Mouse (Mus musculus) heart, embryonic 12.5 days (tissue): Measurements from ENCODE around the gene Brox. TPM values are rescaled to one million over a fixed set of nuclear protein-coding genes. Genes with fewer than 3 reads are reported as not detected.
"Not testable (repeated sequence)": the region's sequence is repeated elsewhere in the genome, so short reads cannot be mapped to it uniquely, and the experiment has no call there.

Experiments used
- ATAC-seq: fragments of 200-750 bp; cut with Nextera tagmentation; 2 replicates; pipeline ENCODE4 v1.8.0; 2017; ENCODE audit warnings: moderate TSS enrichment, moderate library complexity; ENCODE audit not compliant: insufficient number of reproducible peaks, low FRiP score
- H3K27ac ChIP-seq: fragments of 300-500 bp; sonication (generic); 2 replicates; pipeline ENCODE4 v1.5.1; 2016; ENCODE audit warnings: mild to moderate bottlenecking, moderate library complexity; ENCODE audit not compliant: poor library complexity, severe bottlenecking
- H3K27me3 ChIP-seq: fragments of 300-500 bp; sonication (generic); replicated peaks from 2 replicates; pipeline ENCODE4 v1.6.1; 2016; ENCODE audit warnings: mild to moderate bottlenecking, moderate library complexity
- H3K36me3 ChIP-seq: fragments of 300-500 bp; sonication (generic); 2 replicates; pipeline ENCODE4 v1.6.1; 2016; ENCODE audit warnings: mild to moderate bottlenecking, moderate library complexity
- H3K4me1 ChIP-seq: fragments of 300-500 bp; sonication (generic); replicated peaks from 2 replicates; pipeline ENCODE4 v1.6.1; 2016; ENCODE audit warnings: mild to moderate bottlenecking
- H3K4me2 ChIP-seq: fragments of 300-500 bp; sonication (generic); 2 replicates; pipeline ENCODE4 v1.6.1; 2016; ENCODE audit warnings: mild to moderate bottlenecking, moderate library complexity
- H3K4me3 ChIP-seq: fragments of 300-500 bp; sonication (generic); 2 replicates; pipeline ENCODE4 v1.5.1; 2016; ENCODE audit warnings: mild to moderate bottlenecking
- H3K9ac ChIP-seq: fragments of 300-500 bp; sonication (generic); 2 replicates; pipeline ENCODE4 v1.6.1; 2016; ENCODE audit warnings: mild to moderate bottlenecking, moderate library complexity
- H3K9me3 ChIP-seq: fragments of 300-500 bp; sonication (generic); replicated peaks from 2 replicates; pipeline ENCODE4 v1.6.1; 2016; ENCODE audit warnings: mild to moderate bottlenecking, moderate library complexity
- WGBS: fragments of 180-500 bp; shearing (Covaris S2); methylation state at CpG from one replicate; pipeline ENCODE4 v1.1.7; 2016; 5-methylcytosine and 5-hydroxymethylcytosine counted together
- polyA plus RNA-seq: library from polyadenylated mRNA; unstranded; fragments of >200 nt; fragmentation: Nextera tagmentation; extraction: Ambion mirVana; gene quantifications from 2 replicates; pipeline ENCODE4 v1.2.1, GENCODE M21; 2016

Brox gene
- polyA plus RNA-seq, result 45.6 and 47.6 TPM in 2 replicates

DNA sequence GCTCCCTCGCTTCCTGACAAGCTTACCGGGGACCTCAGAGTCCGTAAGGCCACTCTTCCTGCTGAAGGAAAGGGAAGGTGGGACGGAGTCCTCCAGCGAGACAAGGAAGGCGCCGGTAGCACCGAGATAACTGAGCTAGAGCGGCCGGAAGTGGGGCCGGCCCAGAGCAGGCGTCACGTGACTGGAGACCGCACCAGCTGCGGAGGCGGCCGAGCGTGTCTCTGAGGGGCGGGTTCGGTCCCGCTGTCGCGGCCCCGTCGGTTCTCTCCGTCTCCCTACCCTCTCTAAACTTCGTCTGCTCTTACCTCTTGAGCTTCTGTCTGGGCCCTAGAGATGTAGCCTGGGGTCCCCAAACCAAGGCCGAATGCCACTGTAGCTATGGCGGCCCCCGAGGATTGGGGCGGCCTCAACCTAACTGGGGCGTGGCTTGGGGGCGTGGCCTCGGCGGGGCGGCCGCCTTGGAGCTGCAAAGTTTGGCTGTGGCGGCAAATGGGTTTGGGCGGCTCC is at the start of gene Brox:
Brox (minus strand) TSS at position 393 of the 507 bp plus-strand sequence.
- Histone ChIP-seq H3K36me3 (peaks cover 20% of the 10 kb centered on the region), H3K27ac (peak within 1 kb of the TSS; percentile 65), H3K9ac (peak within 1 kb of the TSS; percentile 75), H3K27me3 (no peaks in the 10 kb centered on the region), H3K9me3 (no peaks in the 10 kb centered on the region), H3K4me1 (0 out of 2 replicates have a peak, but pooled peaks cover 4% of the 10 kb centered on the region), H3K4me2 (peak within 1 kb of the TSS; percentile 71), H3K4me3 (peak within 1 kb of the TSS; percentile 59)
- ATAC-seq, result peak; percentile 92
- WGBS, result 0% methylated on average over 39 of the region's 39 CpGs

DNA sequence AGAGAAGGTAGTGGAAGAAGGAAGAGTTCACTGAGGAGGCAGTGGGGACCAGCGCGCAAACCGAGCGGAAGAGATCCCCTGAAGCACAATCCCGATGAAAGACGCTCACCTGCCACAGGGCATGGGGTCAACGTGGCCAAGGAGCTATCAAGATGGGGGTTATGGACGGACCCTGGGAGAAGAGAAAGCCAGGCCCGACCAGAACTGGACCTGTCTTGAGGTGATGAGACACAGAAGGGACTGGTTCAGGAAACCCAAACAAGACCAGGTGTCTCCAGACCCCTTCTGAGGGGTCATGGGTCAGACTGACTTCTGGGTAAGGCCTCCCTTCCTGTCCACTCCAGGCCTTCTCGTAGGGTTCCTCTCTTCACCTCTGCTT is 48.7 kb upstream of the Brox start:
- Histone ChIP-seq H3K9me3 (no peaks in the 10 kb centered on the region), H3K36me3 (peaks cover 50% of the 10 kb centered on the region), H3K27me3 (no peaks in the 10 kb centered on the region), H3K4me2 (peak overlapping the region; percentile 96), H3K27ac (peak overlapping the region; percentile 69), H3K4me3 (peak overlapping the region; percentile 83), H3K9ac (peak overlapping the region; percentile 87), H3K4me1 (peaks cover 14% of the 10 kb centered on the region)
- WGBS, result 5% methylated on average over 10 of the region's 10 CpGs
- ATAC-seq, result peak; percentile 12; the same call in 1 of the 2 replicates

DNA sequence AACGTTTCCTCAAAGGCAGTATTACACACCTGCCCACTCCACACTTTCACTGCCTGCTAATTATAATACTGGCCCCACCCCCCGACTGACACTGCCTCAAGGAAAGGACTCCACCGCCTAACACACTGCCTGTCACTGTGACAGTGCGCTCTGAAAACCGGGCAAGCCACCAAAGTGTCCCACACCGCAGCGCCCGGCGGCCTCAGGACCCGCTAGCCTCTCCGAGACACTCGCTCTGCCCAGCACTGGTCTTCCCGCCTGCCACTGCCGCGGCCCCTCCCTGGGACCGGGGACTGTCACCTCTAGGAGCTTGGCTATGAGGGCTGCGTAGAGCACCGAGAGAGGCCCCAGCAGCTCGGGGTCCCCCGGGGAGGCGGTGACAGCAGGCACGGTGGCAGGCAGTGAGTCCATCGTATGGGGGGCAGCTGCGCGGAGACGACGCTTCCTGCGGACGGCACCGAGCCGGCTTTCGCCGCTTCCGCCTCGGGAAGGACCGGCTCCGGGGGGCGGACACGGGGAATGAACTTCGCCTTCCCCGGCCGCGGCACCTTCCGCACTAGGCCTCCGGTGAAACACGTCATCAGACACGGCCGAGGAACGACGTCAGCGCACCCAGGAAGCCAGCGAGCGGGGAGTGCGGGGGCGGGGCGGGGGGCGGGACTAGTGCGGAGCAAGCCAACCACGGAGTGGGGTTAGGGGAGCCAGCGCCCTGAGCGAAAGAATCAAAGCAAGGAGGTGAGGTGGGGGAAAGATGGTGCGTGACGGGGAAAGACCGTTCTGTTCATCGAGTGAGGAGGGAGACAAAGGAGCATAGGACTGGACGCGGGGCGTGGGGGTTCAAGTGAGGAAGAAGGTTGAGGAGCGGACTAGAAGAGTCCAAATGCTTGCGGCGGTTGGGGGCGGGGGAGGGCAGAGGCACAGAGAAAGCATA is 48.1 kb upstream of the Brox start:
- Histone ChIP-seq H3K4me2 (peak overlapping the region; percentile 96), H3K27me3 (no peaks in the 10 kb centered on the region), H3K4me3 (peak overlapping the region; percentile 83), H3K4me1 (peaks cover 14% of the 10 kb centered on the region), H3K9me3 (no peaks in the 10 kb centered on the region), H3K9ac (peak overlapping the region; percentile 87), H3K27ac (peak overlapping the region; percentile 69), H3K36me3 (peaks cover 49% of the 10 kb centered on the region)
- peak; percentile 97 for ATAC-seq
- WGBS, result under 1% methylated on average over 72 of the region's 72 CpGs

DNA sequence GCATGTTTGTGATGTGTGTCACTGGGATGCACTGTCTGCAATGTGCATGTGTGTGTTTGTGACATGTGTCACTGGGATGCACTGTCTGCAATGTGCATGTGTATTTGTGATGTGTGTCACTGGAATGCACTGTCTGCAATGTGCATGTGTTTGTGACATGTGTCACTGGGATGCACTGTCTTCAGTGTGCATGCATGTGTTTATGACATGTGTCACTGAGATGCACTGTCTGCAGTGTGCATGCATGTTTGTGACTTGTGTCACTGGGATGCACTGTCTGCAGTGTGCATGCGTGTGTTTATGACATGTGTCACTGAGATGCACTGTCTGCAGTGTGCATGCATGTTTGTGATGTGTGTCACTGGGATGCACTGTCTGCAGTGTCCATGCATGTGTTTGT is 45.8 kb upstream of the Brox start:
- H3K27me3 ChIP-seq, H3K27ac ChIP-seq, H3K4me2 ChIP-seq, ATAC-seq, H3K9me3 ChIP-seq, H3K4me3 ChIP-seq, H3K9ac ChIP-seq: not testable (repeated sequence)
- peaks cover 43% of the 10 kb centered on the region for H3K36me3 ChIP-seq
- H3K4me1 ChIP-seq, result peaks cover 14% of the 10 kb centered on the region
- WGBS, result 93% methylated on average over 1 of the region's 1 CpGs

DNA sequence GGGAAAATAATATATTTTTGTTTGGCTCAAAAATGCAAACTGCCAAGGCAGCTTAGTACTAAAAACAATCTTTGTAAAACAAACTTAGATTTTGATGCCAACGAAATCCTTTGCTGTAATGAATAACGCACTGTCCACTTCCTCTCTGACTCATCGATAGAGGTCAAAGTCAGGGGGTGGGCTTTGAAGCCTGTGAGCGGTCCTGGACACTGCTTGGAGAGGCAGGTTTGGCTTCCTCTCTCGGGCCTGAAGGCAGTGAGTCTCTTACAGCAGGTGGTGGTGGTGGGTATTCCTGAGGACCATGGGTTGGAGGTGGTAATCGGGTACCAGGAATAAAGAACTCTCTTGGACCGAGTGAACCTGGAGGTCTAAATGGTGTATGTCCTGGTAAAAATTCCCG is 30.1 kb upstream of the Brox start:
- 89% methylated on average over 8 of the region's 8 CpGs for WGBS
- Histone ChIP-seq H3K9me3 (peaks cover 3% of the 10 kb centered on the region), H3K9ac (no peak overlapping the region), H3K27ac (no peak overlapping the region), H3K27me3 (no peaks in the 10 kb centered on the region), H3K4me3 (no peak overlapping the region), H3K4me1 (no peaks in the 10 kb centered on the region), H3K4me2 (no peak overlapping the region), H3K36me3 (peaks cover 82% of the 10 kb centered on the region)
- ATAC-seq, result no peak

DNA sequence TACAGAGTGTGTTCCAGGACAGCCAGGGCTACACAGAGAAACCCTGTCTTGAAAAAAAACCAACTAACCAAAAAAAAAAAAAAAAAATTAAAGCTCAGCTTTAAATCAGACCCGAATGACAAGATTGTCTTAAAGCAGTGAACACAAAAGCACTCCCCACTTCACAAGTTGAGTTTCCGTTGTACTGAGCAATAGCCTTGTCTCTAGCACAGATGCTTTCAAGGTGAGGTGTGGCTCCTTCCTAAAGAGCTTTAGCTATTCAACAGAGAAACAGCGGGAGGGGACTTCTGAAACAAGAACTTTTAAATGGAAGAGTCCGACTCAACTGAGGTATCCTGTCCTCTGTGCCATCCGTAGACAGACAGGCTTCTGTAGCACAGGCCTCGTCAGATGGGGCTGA is 27.4 kb upstream of the Brox start:
- 93% methylated on average over 6 of the region's 6 CpGs for WGBS
- no peak overlapping the region for H3K4me2 ChIP-seq
- no peak overlapping the region for H3K27ac ChIP-seq
- H3K27me3 ChIP-seq, result no peaks in the 10 kb centered on the region
- peaks cover 3% of the 10 kb centered on the region for H3K9me3 ChIP-seq
- H3K9ac ChIP-seq, result no peak overlapping the region
- ATAC-seq, result no peak
- H3K36me3 ChIP-seq, result peaks cover 71% of the 10 kb centered on the region
- H3K4me1 ChIP-seq, result peaks cover 5% of the 10 kb centered on the region; the same call in 1 of the 2 replicates
- H3K4me3 ChIP-seq, result no peak overlapping the region

DNA sequence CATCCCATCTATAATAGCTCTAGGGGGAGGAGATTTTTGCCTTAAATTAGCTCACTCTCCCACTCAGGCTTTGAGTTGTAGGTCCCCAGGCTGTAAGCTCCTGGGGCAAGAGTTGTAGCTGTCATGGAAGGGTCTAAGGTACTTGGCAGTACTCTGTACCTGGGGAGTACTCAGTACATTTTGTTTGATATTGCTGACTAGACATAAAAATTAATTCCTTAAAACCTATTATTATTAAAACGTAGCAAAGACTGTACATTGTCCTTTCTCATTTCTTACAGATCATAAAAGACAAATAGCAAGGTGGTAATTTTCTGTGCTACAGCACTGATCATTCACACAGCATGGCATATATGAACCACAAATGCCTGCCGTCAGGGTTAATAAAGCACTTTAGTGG is 26.9 kb upstream of the Brox start:
- Histone ChIP-seq H3K4me3 (no peak overlapping the region), H3K36me3 (peaks cover 71% of the 10 kb centered on the region), H3K9me3 (peaks cover 3% of the 10 kb centered on the region), H3K27me3 (no peaks in the 10 kb centered on the region), H3K4me2 (no peak overlapping the region), H3K4me1 (peaks cover 5% of the 10 kb centered on the region; the same call in 1 of the 2 replicates), H3K9ac (no peak overlapping the region), H3K27ac (no peak overlapping the region)
- ATAC-seq, result no peak
- 97% methylated on average over 2 of the region's 2 CpGs for WGBS

DNA sequence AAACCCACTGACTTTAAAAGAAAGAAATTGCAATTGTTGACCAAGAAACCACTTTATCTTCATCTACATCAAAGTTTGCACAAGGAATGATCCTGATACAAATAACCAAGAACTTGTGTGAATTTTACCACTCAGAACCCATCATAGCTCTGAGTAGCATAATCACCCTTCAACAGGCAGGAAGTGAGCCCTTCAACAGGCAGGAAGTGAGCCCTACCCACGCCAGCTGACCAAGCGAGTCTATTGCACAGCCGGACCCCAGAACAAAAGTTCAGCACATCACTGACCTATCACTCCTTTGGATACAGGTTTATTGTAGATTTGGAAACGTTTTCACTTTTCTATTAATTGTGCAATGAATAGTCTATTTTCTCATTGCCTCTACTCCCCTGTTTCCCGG is 25.4 kb upstream of the Brox start:
- H3K36me3 ChIP-seq, result peaks cover 68% of the 10 kb centered on the region
- WGBS, result 85% methylated on average over 5 of the region's 5 CpGs
- H3K4me2 ChIP-seq, result not testable (repeated sequence)

DNA sequence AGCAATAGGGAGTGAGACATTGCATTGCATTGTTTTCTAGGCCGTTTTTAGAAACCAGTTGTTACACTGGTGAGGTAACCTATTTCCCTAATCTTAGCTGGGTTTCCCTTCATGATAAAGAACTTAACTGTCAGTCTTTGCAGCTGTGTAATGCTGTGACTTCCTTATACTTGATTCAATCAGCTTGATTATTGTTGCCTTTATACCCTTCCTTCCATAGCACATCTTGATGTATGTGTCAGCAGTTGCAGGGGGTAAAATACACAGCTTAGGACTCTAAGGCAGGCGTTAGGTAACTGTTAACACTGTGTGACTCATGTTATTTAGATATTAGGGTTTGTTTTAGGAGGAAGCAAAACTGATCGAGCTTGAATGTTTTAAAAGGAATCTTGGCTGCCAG is 23.6 kb upstream of the Brox start:
- Histone ChIP-seq H3K9ac (no peak overlapping the region), H3K4me3 (no peak overlapping the region), H3K4me2 (no peak overlapping the region), H3K36me3 (peaks cover 68% of the 10 kb centered on the region), H3K4me1 (peaks cover 5% of the 10 kb centered on the region; the same call in 1 of the 2 replicates), H3K27me3 (no peaks in the 10 kb centered on the region), H3K9me3 (peaks cover 3% of the 10 kb centered on the region), H3K27ac (0 out of 2 replicates have a peak overlapping the region, but pooled peaks have one; percentile 16)
- ATAC-seq, result no peak
- 44% methylated on average over 3 of the region's 3 CpGs for WGBS

More for the DNA sequence above, 25.4 kb upstream of the Brox start:
- H3K27me3 ChIP-seq, H3K9ac ChIP-seq, H3K27ac ChIP-seq, H3K4me3 ChIP-seq, ATAC-seq, H3K9me3 ChIP-seq, H3K4me1 ChIP-seq: not testable (repeated sequence)

DNA sequence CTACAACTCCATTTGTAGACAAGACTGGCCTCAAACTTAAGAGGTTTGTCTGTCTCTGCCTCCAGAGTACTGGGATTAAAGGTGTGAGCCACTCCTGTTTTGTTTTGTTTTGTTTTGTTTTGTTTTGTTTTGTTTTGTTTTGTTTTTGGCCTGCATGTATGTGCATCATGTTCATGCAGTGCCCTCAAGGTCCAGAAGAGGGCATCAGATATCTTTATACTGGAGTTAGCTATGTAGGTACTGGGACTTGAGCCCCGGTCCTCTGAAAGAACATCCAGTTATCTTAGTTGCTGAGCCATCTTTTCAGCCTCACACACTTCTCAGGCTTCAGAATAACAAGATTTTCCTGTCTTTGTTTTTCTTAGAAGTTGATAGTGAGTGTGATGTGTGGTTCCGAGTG is 18.7 kb upstream of the Brox start:
- Histone ChIP-seq H3K4me2 (no peak overlapping the region), H3K4me1 (peaks cover 4% of the 10 kb centered on the region; the same call in 1 of the 2 replicates), H3K27me3 (no peaks in the 10 kb centered on the region), H3K27ac (no peak overlapping the region), H3K9me3 (no peaks in the 10 kb centered on the region), H3K4me3 (no peak overlapping the region), H3K36me3 (peaks cover 60% of the 10 kb centered on the region), H3K9ac (no peak overlapping the region)
- 78% methylated on average over 2 of the region's 2 CpGs for WGBS
- no peak for ATAC-seq

DNA sequence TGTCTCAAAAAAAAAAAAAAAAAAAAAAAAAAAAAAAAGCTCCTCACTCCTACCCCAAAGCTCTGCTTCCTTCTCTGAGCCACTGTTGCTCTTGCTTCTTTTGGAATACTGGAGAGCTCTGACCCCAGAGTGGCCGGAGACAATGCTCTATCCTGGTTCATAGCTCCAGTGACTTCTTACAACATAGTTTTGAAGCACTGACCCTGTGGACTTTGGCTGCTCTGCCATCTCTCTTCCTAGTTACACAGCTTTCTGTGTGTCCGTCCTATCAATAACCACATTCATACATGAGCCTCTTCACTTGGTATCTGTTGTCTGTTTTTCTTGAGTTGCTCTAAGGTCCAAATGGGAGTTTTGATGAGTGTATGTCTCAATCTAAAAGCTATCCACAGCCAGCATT is 15.0 kb upstream of the Brox start:
- no peak overlapping the region for H3K27ac ChIP-seq
- peaks cover 53% of the 10 kb centered on the region for H3K36me3 ChIP-seq
- H3K9ac ChIP-seq, result no peak overlapping the region
- H3K4me1 ChIP-seq, result no peaks in the 10 kb centered on the region
- no peaks in the 10 kb centered on the region for H3K9me3 ChIP-seq
- H3K27me3 ChIP-seq, result no peaks in the 10 kb centered on the region
- no peak for ATAC-seq
- H3K4me2 ChIP-seq, result no peak overlapping the region
- no peak overlapping the region for H3K4me3 ChIP-seq
- WGBS, result 89% methylated on average over 2 of the region's 2 CpGs
